Mouse (Mus musculus) left cerebral cortex, adult 11 months (tissue): ENCODE measurements around the gene Rpl13a.
"Not testable (repeated sequence)": the region's sequence is repeated elsewhere in the genome, so short reads cannot be mapped to it uniquely, and the experiment has no call there.

Source experiments
- DNase-seq: peaks from one replicate; pipeline ENCODE4 v3.0.0; 2022; ENCODE audit warnings: low spot score

The Rpl13a gene

DNA sequence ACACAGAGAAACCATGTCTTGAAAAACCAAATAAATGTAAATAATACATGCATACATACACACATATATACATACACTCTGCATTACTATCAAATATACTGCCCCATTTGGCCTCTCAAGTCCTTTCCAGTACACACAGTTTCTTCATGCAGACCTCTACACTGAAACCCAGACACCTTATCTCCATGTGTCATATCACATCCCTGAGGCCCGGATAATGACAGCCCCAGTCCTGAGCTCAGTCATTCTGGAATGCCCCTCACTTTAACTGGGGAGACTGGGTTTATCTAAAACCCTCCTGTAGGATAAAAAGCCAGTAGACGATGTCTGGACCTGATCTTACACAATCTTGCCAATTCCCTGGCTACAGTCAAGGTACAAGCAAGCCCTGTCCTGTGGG is 15.1 kb downstream of the Rpl13a start:
- no peak for DNase-seq

DNA sequence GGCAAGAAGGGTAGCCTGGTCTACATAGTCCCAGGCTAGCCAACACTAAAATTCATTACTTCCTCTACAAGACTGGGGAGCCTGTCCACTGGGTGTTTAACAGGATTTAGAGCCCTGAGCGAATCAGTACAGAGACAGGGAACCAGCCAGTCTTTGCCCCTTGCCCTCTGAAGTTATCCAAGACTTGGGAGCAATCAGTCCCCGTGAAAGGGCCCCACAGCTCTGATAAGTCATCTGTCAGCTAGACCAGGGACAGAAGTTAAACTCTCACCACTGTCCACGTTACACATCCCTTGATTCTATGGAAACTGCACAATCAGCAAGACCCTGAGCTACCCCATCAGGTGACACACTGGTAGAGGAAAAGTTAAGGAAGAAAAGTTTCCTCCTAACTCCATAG is 16.0 kb downstream of the Rpl13a start:
- no peak for DNase-seq

GRCm38 (mm10) chr7:45111940-45112339 is 16.6 kb downstream of the Rpl13a start:
- no peak for DNase-seq

- DNase-seq: not testable (repeated sequence)
Measured at GRCm38 (mm10) chr7:45110089-45110488, 18.5 kb downstream of the Rpl13a start.

DNA sequence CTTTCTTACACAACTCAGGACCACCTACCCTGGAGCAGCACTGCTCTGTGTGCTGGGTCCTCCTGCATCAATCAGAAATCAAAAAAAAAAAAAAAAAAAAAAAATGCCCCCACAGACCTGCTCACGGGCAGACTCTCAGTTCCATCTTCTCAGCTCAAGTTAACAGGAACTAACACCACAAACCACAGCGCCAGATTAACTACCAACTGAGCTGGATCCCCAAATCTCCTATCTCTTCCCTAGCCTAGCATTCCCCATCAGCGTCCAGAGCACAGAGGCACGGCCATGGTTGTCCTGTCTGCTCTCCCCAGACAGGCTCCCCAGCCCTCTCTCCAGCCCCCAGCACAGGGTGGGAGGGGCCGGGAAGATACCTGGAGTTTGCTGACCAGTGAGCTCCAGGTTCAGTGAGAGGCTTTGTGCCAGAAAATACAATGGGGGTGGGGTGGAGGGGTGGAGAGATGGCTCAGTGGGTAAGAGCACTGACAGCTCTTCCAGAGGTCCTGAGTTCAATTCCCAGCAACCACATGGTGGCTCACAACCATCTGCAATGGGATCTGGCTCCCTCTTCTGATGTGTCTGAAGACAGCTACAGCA is 21.4 kb downstream of the Rpl13a start:
- no peak for DNase-seq

- DNase-seq: no peak
Measured at GRCm38 (mm10) chr7:45106441-45106840, 22.1 kb downstream of the Rpl13a start.

GRCm38 (mm10) chr7:45105491-45105890 is 23.1 kb downstream of the Rpl13a start:
- no peak for DNase-seq

DNA sequence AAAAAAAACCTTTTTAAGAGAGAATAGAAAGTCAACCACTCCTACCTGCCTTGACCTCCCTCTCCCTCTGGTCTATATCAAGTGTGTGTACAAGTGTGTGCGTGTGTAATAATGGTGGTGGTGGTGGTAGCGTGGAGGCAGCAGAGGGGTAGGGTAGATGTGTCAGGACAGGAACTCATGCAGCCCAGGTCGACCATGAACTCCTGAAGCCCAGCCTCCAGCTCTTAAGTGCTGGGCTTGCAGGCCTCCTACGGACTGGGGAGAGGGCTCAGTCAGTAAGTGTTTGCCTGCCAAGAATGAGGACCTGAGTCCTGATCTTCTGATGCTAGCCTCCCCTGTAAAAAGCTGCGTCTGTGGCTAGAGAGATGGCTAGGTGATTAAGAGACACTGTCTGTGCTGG is 23.6 kb downstream of the Rpl13a start:
- DNase-seq: no peak

GRCm38 (mm10) chr7:45103652-45104180 is 24.8 kb downstream of the Rpl13a start, which contains the start of gene Fcgrt:
Fcgrt (minus strand) TSS chr7:45103851.
- no peak for DNase-seq

GRCm38 (mm10) chr7:45102940-45103585 is 25.5 kb downstream of the Rpl13a start:
- DNase-seq: no peak

- no peak for DNase-seq
Measured at GRCm38 (mm10) chr7:45102441-45102840, 26.1 kb downstream of the Rpl13a start.

GRCm38 (mm10) chr7:45100046-45100445 is 28.5 kb downstream of the Rpl13a start:
- DNase-seq: no peak

DNA sequence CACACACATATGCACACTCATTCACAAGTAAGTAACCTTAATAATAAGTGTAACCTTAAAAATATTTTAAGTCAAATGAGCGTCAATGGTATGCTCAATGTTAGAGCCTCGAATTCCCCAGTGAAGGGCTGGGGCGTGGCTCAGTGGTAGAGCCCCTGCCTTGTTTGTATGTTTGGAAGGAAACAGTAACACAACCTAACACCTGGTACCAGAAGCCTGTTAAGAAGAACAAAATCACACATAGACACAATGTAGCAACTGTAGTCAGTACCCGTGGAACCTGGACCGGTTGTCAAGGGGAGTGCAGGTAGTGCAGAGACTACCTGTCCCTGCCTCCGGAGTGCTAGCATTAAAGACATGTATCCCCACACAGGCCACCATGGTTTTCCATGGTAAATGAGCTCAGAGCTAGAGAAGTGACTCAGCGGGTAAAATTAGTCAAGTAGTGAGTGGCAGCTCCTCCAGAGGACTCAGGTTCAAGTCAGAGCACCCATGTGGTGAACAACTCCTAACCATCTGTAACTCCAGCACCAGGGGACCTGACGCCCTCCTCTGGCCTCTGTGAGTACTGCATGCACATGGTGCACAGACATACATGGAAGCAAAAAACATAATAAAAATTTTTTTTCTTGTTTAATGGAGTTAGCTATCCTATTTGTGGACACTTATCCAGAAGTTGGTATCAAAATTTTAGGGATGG is 29.9 kb downstream of the Rpl13a start:
- DNase-seq: no peak

GRCm38 (mm10) chr7:45097479-45097878 is 31.1 kb downstream of the Rpl13a start:
- no peak for DNase-seq

DNA sequence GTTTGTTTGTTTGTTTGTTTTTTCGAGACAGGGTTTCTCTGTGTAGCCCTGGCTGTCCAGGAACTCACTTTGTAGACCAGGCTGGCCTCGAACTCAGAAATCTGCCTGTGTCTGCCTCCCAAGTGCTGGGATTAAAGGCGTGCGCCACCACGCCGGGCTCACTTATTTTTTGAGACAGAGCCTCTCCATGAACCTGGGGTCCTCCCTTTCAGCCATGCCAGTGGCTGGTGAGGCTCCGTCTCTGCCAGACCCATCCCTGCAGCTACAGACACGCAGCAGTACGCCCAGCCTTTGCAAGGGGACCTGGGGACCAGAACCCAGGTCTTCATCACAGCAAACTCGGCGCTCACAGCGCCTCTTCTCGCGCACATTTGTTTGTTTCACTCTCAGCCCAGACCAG is 32.6 kb downstream of the Rpl13a start:
- DNase-seq: not testable (repeated sequence)

- DNase-seq: no peak
Measured at GRCm38 (mm10) chr7:45095367-45095766, 33.2 kb downstream of the Rpl13a start.

GRCm38 (mm10) chr7:45094121-45094520 is 34.4 kb downstream of the Rpl13a start:
- no peak for DNase-seq

GRCm38 (mm10) chr7:45093516-45093905 is 35.0 kb downstream of the Rpl13a start:
- no peak for DNase-seq

DNA sequence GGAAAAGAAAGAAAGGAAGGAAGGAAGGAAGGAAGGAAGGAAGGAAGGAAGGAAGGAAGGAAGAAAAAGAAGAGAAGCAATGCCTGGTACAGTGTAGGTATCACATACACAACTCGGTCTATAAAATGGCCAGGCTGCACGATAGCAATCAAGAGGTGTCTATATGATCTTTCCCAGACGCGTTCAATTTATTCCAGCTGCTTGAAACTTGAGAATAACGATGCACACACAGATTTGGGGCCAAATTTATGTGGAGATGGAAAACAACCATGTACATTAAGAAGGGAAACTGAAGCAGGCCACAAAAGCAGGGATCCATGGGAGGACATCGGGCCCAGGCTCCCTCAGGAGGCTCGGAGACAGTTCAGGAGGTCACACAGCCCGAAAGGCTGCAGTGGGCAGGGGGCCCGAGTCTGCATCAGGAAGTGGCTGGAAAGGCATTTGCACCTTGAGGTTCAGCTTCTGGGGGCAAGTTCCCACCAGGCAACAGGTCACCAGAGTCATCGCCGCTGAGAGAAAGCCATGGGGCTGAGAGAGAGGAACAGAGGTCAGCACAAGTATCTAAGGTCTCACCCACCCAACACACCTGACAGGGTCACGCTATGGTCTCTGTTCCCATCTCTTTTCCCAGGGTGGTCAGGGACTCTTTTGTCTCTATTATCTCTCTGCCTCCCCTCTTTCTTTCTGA is 35.6 kb downstream of the Rpl13a start:
- DNase-seq: no peak

GRCm38 (mm10) chr7:45092048-45092447 is 36.5 kb downstream of the Rpl13a start, which contains the start of gene Rcn3:
Rcn3 (minus strand) TSS chr7:45092221.
- no peak for DNase-seq

DNA sequence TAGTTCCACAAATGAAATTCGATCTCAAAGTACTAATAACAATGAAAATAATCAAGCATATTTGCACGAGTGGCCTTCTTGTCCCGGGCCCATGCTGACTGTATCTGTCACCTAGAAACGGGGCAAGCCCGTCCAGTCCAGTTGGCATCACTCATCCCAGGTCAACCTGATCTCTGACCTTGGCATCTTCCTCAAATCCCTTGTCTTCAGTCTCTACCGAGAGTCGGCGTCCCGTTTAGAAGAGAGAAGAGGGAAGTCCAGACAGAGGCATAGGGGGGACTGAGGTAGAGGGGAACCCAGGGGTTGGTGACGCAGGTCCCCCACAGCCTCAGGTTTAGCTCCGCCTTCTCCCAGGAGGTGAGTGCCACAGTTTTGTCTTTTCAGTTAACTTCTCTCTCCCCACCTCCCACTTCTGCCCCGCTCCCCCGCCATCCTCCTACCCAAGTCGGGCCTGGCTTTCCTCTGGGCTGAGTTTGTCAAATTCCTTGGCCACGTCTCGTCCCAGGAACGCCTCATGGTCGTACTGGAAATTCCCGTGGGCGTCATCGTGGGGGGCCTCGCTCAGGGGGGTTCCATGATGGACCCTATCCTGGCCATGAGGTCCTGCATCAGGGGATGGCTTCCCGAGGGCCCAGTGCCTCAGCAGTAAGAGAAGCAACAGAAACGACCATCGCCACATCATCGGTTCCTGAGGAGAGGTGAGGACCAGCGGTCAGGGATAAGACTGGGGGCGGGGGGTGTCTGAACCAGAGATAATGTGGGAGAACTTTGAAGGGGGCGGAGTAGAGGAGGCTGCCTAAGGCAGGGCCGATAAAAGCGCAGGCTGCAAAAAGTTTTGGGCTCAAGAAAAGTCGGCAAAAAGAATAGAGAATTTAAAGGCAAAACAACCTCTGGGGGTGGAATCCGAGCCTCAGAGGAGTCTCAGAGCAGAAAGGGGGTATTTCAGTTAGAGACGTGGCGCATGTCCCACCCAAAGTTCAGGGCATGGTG is 37.3 kb downstream of the Rpl13a start:
- no peak for DNase-seq
